Mouse (Mus musculus) layer of hippocampus, adult 6 months (tissue): ENCODE results near the gene Greb1. TPM values are rescaled to one million over a fixed set of nuclear protein-coding genes. Genes with fewer than 3 reads are reported as not detected.

ENCODE experiments used
- long read RNA-seq, 2 experiments: library from polyadenylated mRNA; unstranded; transcript quantifications; one replicate each; pipeline ENCODE4 v2.0.0; 2019 to 2020
- microRNA-seq: library from miRNA; unstranded; fragments of <30 nt; microRNA quantifications from one replicate; pipeline ENCODE4 v1.2.0, GENCODE M21; 2020
- polyA plus RNA-seq: library from polyadenylated mRNA; unstranded; fragments of <200 nt; fragmentation: Nextera tagmentation; gene quantifications from 2 replicates; pipeline ENCODE4 v1.2.3, GENCODE M21; 2021

The Greb1 gene
- 0.05 and 0.35 TPM in 2 replicates for polyA plus RNA-seq
- long read RNA-seq, experiment 1, result 0 reads
- long read RNA-seq, experiment 2, result 0 reads

DNA sequence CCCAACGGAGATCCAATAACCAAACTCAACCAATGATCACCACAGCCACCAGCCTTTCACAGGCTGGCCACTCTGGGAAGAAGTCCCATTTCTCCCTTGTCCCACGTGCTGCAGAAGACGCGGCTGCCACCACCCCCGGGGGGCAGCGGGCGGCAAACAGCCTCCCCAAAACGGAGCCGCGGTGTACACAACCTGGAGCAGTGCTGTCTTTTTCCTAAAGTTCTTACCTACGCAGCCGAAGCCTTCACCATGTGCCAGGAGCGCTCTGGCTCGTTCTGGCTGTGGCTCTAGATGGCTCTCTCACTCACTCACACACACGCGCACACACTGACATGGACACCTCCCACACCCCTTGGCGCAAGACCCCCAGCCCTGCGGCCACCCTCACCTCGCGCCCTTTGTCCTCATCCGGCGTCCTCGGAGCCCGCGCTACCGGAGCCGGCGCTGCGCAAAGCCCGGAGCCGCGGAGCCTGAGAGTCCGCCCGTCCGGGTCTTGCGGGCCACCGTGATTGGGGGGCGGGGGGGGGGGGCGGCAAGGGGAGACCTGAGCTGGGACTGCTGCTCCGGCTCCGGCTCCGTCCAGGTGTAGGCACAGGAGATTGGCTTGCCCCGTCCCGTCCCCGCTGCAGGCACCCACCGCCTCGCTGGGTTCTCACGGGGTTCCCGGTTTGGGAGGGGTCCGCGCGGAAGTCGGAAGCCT lies at the start of gene Greb1:
Gene Greb1, minus strand, starts transcription at position 628 of the 700 bp plus-strand sequence.

GRCm38 (mm10) chr12:16810525-16811431 lies 10.1 kb upstream of the Greb1 start, which contains the start of gene E2f6:
E2f6 (plus strand) TSS chr12:16810963.

GRCm38 (mm10) chr12:16653332-16654093 lies 147.2 kb downstream of the Greb1 start, which contains the start of gene Ntsr2:
Ntsr2 (plus strand) TSS chr12:16653382.

Small RNA genes within 50 kb of the gene (microRNA-seq; reads per million reads assigned to microRNA genes)
- gene Gm44305, result not detected

Other genes starting within 250 kb of the Greb1 start
- gene Lpin1, start 189.9 kb downstream of the Greb1 start, polyA plus RNA-seq, result 8.3 TPM in 2 replicates
- gene Ntsr2, start 147.5 kb downstream of the Greb1 start, polyA plus RNA-seq, result 306 and 308 TPM in 2 replicates
- 5.7 and 6.8 TPM in 2 replicates for gene E2f6, start 10.1 kb upstream of the Greb1 start, polyA plus RNA-seq
- 13.0 and 14.1 TPM in 2 replicates for gene Rock2, start 94.0 kb upstream of the Greb1 start, polyA plus RNA-seq
- gene Pqlc3, start 199.5 kb upstream of the Greb1 start, polyA plus RNA-seq, result 0.98 and 2.6 TPM in 2 replicates
- gene 2410004P03Rik, start 210.8 kb upstream of the Greb1 start, polyA plus RNA-seq, result 4.8 and 7.0 TPM in 2 replicates